Mouse (Mus musculus) intestine, embryonic 16.5 days (tissue): ENCODE data around the gene Olfr99. TPM values are rescaled to one million over a fixed set of nuclear protein-coding genes. Genes with fewer than 3 reads are reported as not detected.

ENCODE experiments used
- ATAC-seq: fragments of 200-750 bp; cut with Nextera tagmentation; 2 replicates; pipeline ENCODE4 v1.8.0; 2017; ENCODE audit warnings: moderate TSS enrichment, moderate library complexity
- H3K27ac ChIP-seq: fragments of 300-500 bp; sonication (generic); 2 replicates; pipeline ENCODE4 v1.5.1; 2014; ENCODE audit warnings: mild to moderate bottlenecking, low read length
- H3K27me3 ChIP-seq: fragments of 300-500 bp; sonication (generic); replicated peaks from 2 replicates; pipeline ENCODE4 v1.6.1; 2014; ENCODE audit warnings: low read length, control low read depth, mixed read lengths; ENCODE audit not compliant: control insufficient read depth, insufficient read depth
- H3K36me3 ChIP-seq: fragments of 300-500 bp; sonication (generic); 2 replicates; pipeline ENCODE4 v1.6.1; 2014; ENCODE audit warnings: low read length, control low read depth; ENCODE audit not compliant: control insufficient read depth, insufficient read depth
- H3K4me1 ChIP-seq: fragments of 300-500 bp; sonication (generic); 2 replicates; pipeline ENCODE4 v1.6.1; 2014; ENCODE audit warnings: low read length, control low read depth, mixed read lengths; ENCODE audit not compliant: control insufficient read depth, insufficient read depth
- H3K4me2 ChIP-seq: fragments of 300-500 bp; sonication (generic); 2 replicates; pipeline ENCODE4 v1.6.1; 2014; ENCODE audit warnings: low read depth, low read length, control low read depth
- H3K4me3 ChIP-seq: fragments of 300-500 bp; sonication (generic); 2 replicates; pipeline ENCODE4 v1.5.1; 2014; ENCODE audit warnings: mild to moderate bottlenecking, low read length
- H3K9ac ChIP-seq: fragments of 300-500 bp; sonication (generic); 2 replicates; pipeline ENCODE4 v1.6.1; 2014; ENCODE audit warnings: low read depth, low read length
- H3K9me3 ChIP-seq: fragments of 300-500 bp; sonication (generic); 2 replicates; pipeline ENCODE4 v1.6.1; 2016; ENCODE audit warnings: low read length, control low read depth; ENCODE audit not compliant: control insufficient read depth
- WGBS: fragments of 180-500 bp; shearing (Covaris S2); extraction: QIAGEN DNeasy Blood & Tissue Kit; methylation state at CpG from one replicate; pipeline ENCODE4 v1.1.7; 2014; 5-methylcytosine and 5-hydroxymethylcytosine counted together
- polyA plus RNA-seq: library from polyadenylated mRNA; unstranded; fragments of >200 nt; fragmentation: Nextera tagmentation; extraction: Ambion mirVana; gene quantifications from 2 replicates; pipeline ENCODE4 v1.2.1, GENCODE M21; 2015

Olfr99 gene
- polyA plus RNA-seq, result 0.10 TPM in 1 of 2 replicates, not detected in the other

- no peaks in the 10 kb centered on the region for H3K36me3 ChIP-seq
- no peak within 1 kb of the TSS for H3K4me2 ChIP-seq
- no peaks in the 10 kb centered on the region for H3K9me3 ChIP-seq
- no peaks in the 10 kb centered on the region for H3K4me1 ChIP-seq
- no peaks in the 10 kb centered on the region for H3K27me3 ChIP-seq
- 77% methylated on average over 1 of the region's 1 CpGs for WGBS
- no peak within 1 kb of the TSS for H3K4me3 ChIP-seq
- H3K27ac ChIP-seq, result no peak within 1 kb of the TSS
- ATAC-seq, result no peak
- no peak within 1 kb of the TSS for H3K9ac ChIP-seq
These were observed at the start of gene Olfr99 for GRCm38 (mm10) chr17:37283360-37283759. TSS of gene Olfr99 (minus strand) at chr17:37283460.

GRCm38 (mm10) chr17:37316954-37317353 lies 33.7 kb upstream of the Olfr99 start, which contains the start of gene Olfr102:
TSS of gene Olfr102 (minus strand) at chr17:37317054.
- Histone ChIP-seq H3K4me3 (no peak within 1 kb of the TSS), H3K36me3 (no peaks in the 10 kb centered on the region), H3K27me3 (no peaks in the 10 kb centered on the region), H3K27ac (no peak within 1 kb of the TSS), H3K4me2 (no peak within 1 kb of the TSS), H3K4me1 (no peaks in the 10 kb centered on the region), H3K9me3 (no peaks in the 10 kb centered on the region), H3K9ac (no peak within 1 kb of the TSS)
- no peak for ATAC-seq

GRCm38 (mm10) chr17:37310146-37310699 lies 27.0 kb upstream of the Olfr99 start:
- Histone ChIP-seq H3K4me1 (no peaks in the 10 kb centered on the region), H3K27ac (no peak overlapping the region), H3K9ac (no peak overlapping the region), H3K27me3 (no peaks in the 10 kb centered on the region), H3K9me3 (no peaks in the 10 kb centered on the region), H3K36me3 (no peaks in the 10 kb centered on the region), H3K4me2 (no peak overlapping the region), H3K4me3 (no peak overlapping the region)
- 25% methylated on average over 2 of the region's 2 CpGs for WGBS
- ATAC-seq, result peak; percentile 94

GRCm38 (mm10) chr17:37308483-37308882 lies 25.2 kb upstream of the Olfr99 start:
- ATAC-seq, result no peak
- Histone ChIP-seq H3K36me3 (no peaks in the 10 kb centered on the region), H3K4me1 (no peaks in the 10 kb centered on the region), H3K4me2 (no peak overlapping the region), H3K27ac (no peak overlapping the region), H3K4me3 (no peak overlapping the region), H3K27me3 (no peaks in the 10 kb centered on the region), H3K9me3 (no peaks in the 10 kb centered on the region), H3K9ac (no peak overlapping the region)
- WGBS, result 43% methylated on average over 4 of the region's 4 CpGs

- ATAC-seq, result no peak
- Histone ChIP-seq H3K4me1 (no peaks in the 10 kb centered on the region), H3K4me2 (no peak within 1 kb of the TSS), H3K36me3 (no peaks in the 10 kb centered on the region), H3K9me3 (no peaks in the 10 kb centered on the region), H3K27me3 (no peaks in the 10 kb centered on the region), H3K4me3 (no peak within 1 kb of the TSS), H3K27ac (no peak within 1 kb of the TSS), H3K9ac (no peak within 1 kb of the TSS)
- 84% methylated on average over 4 of the region's 4 CpGs for WGBS
These were observed 21.0 kb upstream of the Olfr99 start, which contains the start of gene Olfr101 for GRCm38 (mm10) chr17:37304213-37304612. TSS of gene Olfr101 (minus strand) at chr17:37304313.

- WGBS, result 90% methylated on average over 1 of the region's 1 CpGs
- Histone ChIP-seq H3K9ac (no peak overlapping the region), H3K4me3 (no peak overlapping the region), H3K27me3 (no peaks in the 10 kb centered on the region), H3K4me2 (no peak overlapping the region), H3K4me1 (no peaks in the 10 kb centered on the region), H3K36me3 (no peaks in the 10 kb centered on the region), H3K27ac (no peak overlapping the region), H3K9me3 (no peaks in the 10 kb centered on the region)
- ATAC-seq, result no peak
These were observed 2.9 kb downstream of the Olfr99 start for GRCm38 (mm10) chr17:37280331-37280730.

- Histone ChIP-seq H3K4me1 (no peaks in the 10 kb centered on the region), H3K9ac (no peak overlapping the region), H3K4me2 (no peak overlapping the region), H3K27ac (no peak overlapping the region), H3K4me3 (no peak overlapping the region), H3K36me3 (no peaks in the 10 kb centered on the region), H3K27me3 (no peaks in the 10 kb centered on the region), H3K9me3 (no peaks in the 10 kb centered on the region)
- no peak for ATAC-seq
These were observed 6.7 kb downstream of the Olfr99 start for GRCm38 (mm10) chr17:37276573-37276972.

- Histone ChIP-seq H3K36me3 (no peaks in the 10 kb centered on the region), H3K4me2 (no peak overlapping the region), H3K9me3 (no peaks in the 10 kb centered on the region), H3K27me3 (no peaks in the 10 kb centered on the region), H3K27ac (no peak overlapping the region), H3K9ac (no peak overlapping the region), H3K4me1 (no peaks in the 10 kb centered on the region), H3K4me3 (no peak overlapping the region)
- WGBS, result 82% methylated on average over 2 of the region's 2 CpGs
- no peak for ATAC-seq
These were observed 7.5 kb downstream of the Olfr99 start for GRCm38 (mm10) chr17:37275626-37276248.

- no peak overlapping the region for H3K27ac ChIP-seq
- WGBS, result 53% methylated on average over 8 of the region's 8 CpGs
- H3K4me3 ChIP-seq, result peak overlapping the region; percentile 57
- H3K27me3 ChIP-seq, result no peaks in the 10 kb centered on the region
- peak; percentile 68 for ATAC-seq
- peak overlapping the region; percentile 82 for H3K4me2 ChIP-seq
- no peaks in the 10 kb centered on the region for H3K4me1 ChIP-seq
- no peaks in the 10 kb centered on the region for H3K9me3 ChIP-seq
- H3K36me3 ChIP-seq, result no peaks in the 10 kb centered on the region
- H3K9ac ChIP-seq, result peak overlapping the region; percentile 56
These were observed 12.6 kb downstream of the Olfr99 start for GRCm38 (mm10) chr17:37270702-37271092.
